Comparison of ENCODE assay signal across 16 mouse cellular contexts in genomic region chr5:112370236-112370813, GRCm38 (mm10). TPM values are rescaled to one million over a fixed set of nuclear protein-coding genes. Genes with fewer than 3 reads are reported as not detected.
A peak's percentile ranks its signal among the peaks of the same experiment; 100 is the strongest.
DNase-seq lines count a peak whose midpoint lies in the region; ATAC-seq lines count a peak whose summit lies in the region.
"Had no signal": no experiment of that assay in that cellular context is flagged by ENCODE, and none has a peak within 500 bp of the region (broad histone marks: within the 10 kb centered on the region; RNA-seq: fewer than 3 reads in every experiment).

No protein-coding gene starts in this region.

- no peak for ATAC-seq in megakaryocyte, adult 5-6 weeks (ENCODE audit: poor library complexity, severe bottlenecking)
- ATAC-seq in forebrain, embryonic 14.5 days, result no peak
- no peak for ATAC-seq in kidney, embryonic 14.5 days (ENCODE audit: low FRiP score, low TSS enrichment)
- ATAC-seq: inflammation-experienced regulatory T-cells, adult 6 months; liver, embryonic 12.5 days had no signal

- DNase-seq in forebrain, embryonic 14.5 days (ENCODE audit: low spot score), result no peak
- no peak for DNase-seq in midbrain, embryonic 10.5 days (ENCODE audit: low spot score)
- no peak for DNase-seq in adrenal gland, adult 8-10 months
- DNase-seq in testis, postnatal 10 days (ENCODE audit: low spot score), result no peak
- DNase-seq: gastrocnemius, postnatal 25 days; layer of hippocampus, adult 9-11 months; left cerebral cortex, postnatal 4 days; thymus, adult 2 months had no signal

- peak overlapping the region; percentile 68 for H3K4me3 ChIP-seq in megakaryocyte, embryonic 14.5 days (replicated peaks)
- H3K4me3 ChIP-seq in forebrain, embryonic 14.5 days (ENCODE audit: low read depth, low read length), result no peak overlapping the region
- no peak overlapping the region for H3K4me3 ChIP-seq in midbrain, embryonic 10.5 days
- no peak overlapping the region for H3K4me3 ChIP-seq in kidney, embryonic 14.5 days (ENCODE audit: low read length)
- H3K4me3 ChIP-seq: liver, embryonic 12.5 days had no signal

- peak overlapping the region; percentile 11; the same call in 1 of the 2 replicates for H3K27ac ChIP-seq in forebrain, embryonic 14.5 days (ENCODE audit: low read depth, low read length)
- H3K27ac ChIP-seq in midbrain, embryonic 10.5 days (replicated peaks), result peak overlapping the region; percentile 86; the same call in 1 of the 2 replicates
- no peak overlapping the region for H3K27ac ChIP-seq in kidney, embryonic 14.5 days (ENCODE audit: low read depth, low read length)
- H3K27ac ChIP-seq: liver, embryonic 12.5 days had no signal

- H3K4me2 ChIP-seq in forebrain, embryonic 14.5 days (ENCODE audit: low read length), result no peak overlapping the region
- no peak overlapping the region for H3K4me2 ChIP-seq in kidney, embryonic 14.5 days (replicated peaks; ENCODE audit: low read depth, low read length)
- H3K4me2 ChIP-seq: liver, embryonic 12.5 days had no signal

- H3K4me1 ChIP-seq in megakaryocyte, embryonic 14.5 days, result peaks cover 67% of the 10 kb centered on the region
- H3K4me1 ChIP-seq in forebrain, embryonic 14.5 days (ENCODE audit: control insufficient read depth, insufficient read depth, low read length), result peaks cover 23% of the 10 kb centered on the region
- H3K4me1 ChIP-seq in midbrain, embryonic 10.5 days, result peaks cover 56% of the 10 kb centered on the region
- no peaks in the 10 kb centered on the region for H3K4me1 ChIP-seq in kidney, embryonic 14.5 days (ENCODE audit: control insufficient read depth, insufficient read depth, low read length)
- H3K4me1 ChIP-seq: liver, embryonic 12.5 days had no signal

- H3K36me3 ChIP-seq in megakaryocyte, embryonic 14.5 days (replicated peaks; ENCODE audit: low read length), result peaks cover 98% of the 10 kb centered on the region
- peaks cover 73% of the 10 kb centered on the region for H3K36me3 ChIP-seq in forebrain, embryonic 14.5 days (ENCODE audit: control insufficient read depth, insufficient read depth, low read length)
- H3K36me3 ChIP-seq in midbrain, embryonic 10.5 days, result peaks cover 85% of the 10 kb centered on the region
- H3K36me3 ChIP-seq in kidney, embryonic 14.5 days (ENCODE audit: control insufficient read depth, insufficient read depth, low read length), result peaks cover 66% of the 10 kb centered on the region

- peak overlapping the region; percentile 17; the same call in 1 of the 2 replicates for H3K9ac ChIP-seq in forebrain, embryonic 14.5 days (ENCODE audit: low read length)
- no peak overlapping the region for H3K9ac ChIP-seq in kidney, embryonic 14.5 days (ENCODE audit: low read depth, low read length)
- H3K9ac ChIP-seq: liver, embryonic 12.5 days had no signal

- no peaks in the 10 kb centered on the region for H3K27me3 ChIP-seq in megakaryocyte, embryonic 14.5 days (replicated peaks)
- H3K27me3 ChIP-seq in forebrain, embryonic 14.5 days (replicated peaks; ENCODE audit: control insufficient read depth, insufficient read depth, low read length), result no peaks in the 10 kb centered on the region
- H3K27me3 ChIP-seq in midbrain, embryonic 10.5 days (ENCODE audit: low read depth, poor library complexity, severe bottlenecking), result peaks cover 18% of the 10 kb centered on the region
- H3K27me3 ChIP-seq in kidney, embryonic 14.5 days (ENCODE audit: control insufficient read depth, insufficient read depth, low read length), result no peaks in the 10 kb centered on the region
- H3K27me3 ChIP-seq: liver, embryonic 12.5 days had no signal

- WGBS in forebrain, embryonic 14.5 days, result 84% methylated on average over 12 of the region's 12 CpGs
- 93% methylated on average over 12 of the region's 12 CpGs for WGBS in midbrain, embryonic 10.5 days
- 91% methylated on average over 12 of the region's 12 CpGs for WGBS in kidney, embryonic 14.5 days

- H3K9me3 ChIP-seq in megakaryocyte, embryonic 14.5 days, result no peaks in the 10 kb centered on the region
- no peaks in the 10 kb centered on the region for H3K9me3 ChIP-seq in forebrain, embryonic 14.5 days (replicated peaks; ENCODE audit: control insufficient read depth, low read length)
- no peaks in the 10 kb centered on the region for H3K9me3 ChIP-seq in midbrain, embryonic 10.5 days (replicated peaks)
- H3K9me3 ChIP-seq in kidney, embryonic 14.5 days (ENCODE audit: control insufficient read depth, low read length), result no peaks in the 10 kb centered on the region
- H3K9me3 ChIP-seq: liver, embryonic 12.5 days had no signal

RNA-seq across cellular contexts. Expression of gene Gm6583, which starts 14.5 kb away (rescaled TPM):
- polyA plus RNA-seq in megakaryocyte, embryonic 14.5 days (2012; ENCODE audit: insufficient read depth, low replicate concordance), result 1.0 and 1.4 TPM in 2 replicates
- 0.23 TPM in 1 of 2 replicates, not detected in the other for total RNA-seq in megakaryocyte, adult 5-6 weeks (2015)
- total RNA-seq in megakaryocyte, adult 5-6 weeks (2017), result 0.73 and 1.2 TPM in 2 replicates
- polyA plus RNA-seq in forebrain, embryonic 14.5 days (2014; fragmentation: Nextera tagmentation; extraction: Ambion mirVana), result 0.08 and 0.10 TPM in 2 replicates
- 0.26 and 0.34 TPM in 2 replicates for polyA plus RNA-seq in midbrain, embryonic 10.5 days (2016; fragmentation: Nextera tagmentation; extraction: Ambion mirVana)
- total RNA-seq in adrenal gland, adult 8-10 months (2022), result under 1 TPM in 2 of 4 experiments, not detected in 2; 0.17 TPM
- polyA plus RNA-seq in kidney, embryonic 14.5 days (2014; fragmentation: Nextera tagmentation; extraction: Ambion mirVana), result 0.12 and 0.41 TPM in 2 replicates
- total RNA-seq: common myeloid progenitor, adult 5-6 weeks; gastrocnemius, postnatal 25 days; left cerebral cortex, postnatal 4 days; neutrophil, adult 5-6 weeks had no signal
- polyA plus RNA-seq: heart, embryonic 14.5 days; thymus, adult 2 months had no signal

RNA-seq across cellular contexts. Expression of gene Asphd2, which starts 24.3 kb away (rescaled TPM):
- polyA plus RNA-seq in megakaryocyte, embryonic 14.5 days (2012; ENCODE audit: insufficient read depth, low replicate concordance), result not detected in 2 replicates
- total RNA-seq in megakaryocyte, adult 5-6 weeks (2015), result not detected in 2 replicates
- total RNA-seq in megakaryocyte, adult 5-6 weeks (2017), result not detected in 2 replicates
- polyA plus RNA-seq in forebrain, embryonic 14.5 days (2014; fragmentation: Nextera tagmentation; extraction: Ambion mirVana), result 31.6 and 37.9 TPM in 2 replicates
- polyA plus RNA-seq in midbrain, embryonic 10.5 days (2016; fragmentation: Nextera tagmentation; extraction: Ambion mirVana), result 17.7 and 22.0 TPM in 2 replicates
- total RNA-seq in adrenal gland, adult 8-10 months (2022), result 1 to 10 TPM; 2.2 to 6.9 (median 3.5) TPM
- 8.2 and 9.0 TPM in 2 replicates for polyA plus RNA-seq in kidney, embryonic 14.5 days (2014; fragmentation: Nextera tagmentation; extraction: Ambion mirVana)
- total RNA-seq: neutrophil, adult 5-6 weeks had no signal
- polyA plus RNA-seq: inflammation-experienced regulatory T-cells, adult 6 months had no signal

RNA-seq across cellular contexts. Expression of gene Hps4, which starts 27.4 kb away (rescaled TPM):
- 214 and 827 TPM in 2 replicates for polyA plus RNA-seq in megakaryocyte, embryonic 14.5 days (2012; ENCODE audit: insufficient read depth, low replicate concordance)
- total RNA-seq in megakaryocyte, adult 5-6 weeks (2015), result 14.7 and 18.8 TPM in 2 replicates
- total RNA-seq in megakaryocyte, adult 5-6 weeks (2017), result 13.4 and 14.9 TPM in 2 replicates
- polyA plus RNA-seq in forebrain, embryonic 14.5 days (2014; fragmentation: Nextera tagmentation; extraction: Ambion mirVana), result 26.2 and 27.0 TPM in 2 replicates
- 35.9 and 43.0 TPM in 2 replicates for polyA plus RNA-seq in midbrain, embryonic 10.5 days (2016; fragmentation: Nextera tagmentation; extraction: Ambion mirVana)
- 10 to 100 TPM; 27.7 to 43.6 (median 31.3) TPM for total RNA-seq in adrenal gland, adult 8-10 months (2022)
- 35.4 and 37.6 TPM in 2 replicates for polyA plus RNA-seq in kidney, embryonic 14.5 days (2014; fragmentation: Nextera tagmentation; extraction: Ambion mirVana)

RNA-seq across cellular contexts. Expression of gene Srrd, which starts 27.5 kb away (rescaled TPM):
- polyA plus RNA-seq in megakaryocyte, embryonic 14.5 days (2012; ENCODE audit: insufficient read depth, low replicate concordance), result 23.5 and 26.3 TPM in 2 replicates
- 31.2 and 35.1 TPM in 2 replicates for total RNA-seq in megakaryocyte, adult 5-6 weeks (2015)
- 20.7 and 21.7 TPM in 2 replicates for total RNA-seq in megakaryocyte, adult 5-6 weeks (2017)
- 49.1 and 58.8 TPM in 2 replicates for polyA plus RNA-seq in forebrain, embryonic 14.5 days (2014; fragmentation: Nextera tagmentation; extraction: Ambion mirVana)
- polyA plus RNA-seq in midbrain, embryonic 10.5 days (2016; fragmentation: Nextera tagmentation; extraction: Ambion mirVana), result 48.7 and 51.0 TPM in 2 replicates
- 10 to 100 TPM; 26.0 to 51.5 (median 29.9) TPM for total RNA-seq in adrenal gland, adult 8-10 months (2022)
- 46.0 and 47.0 TPM in 2 replicates for polyA plus RNA-seq in kidney, embryonic 14.5 days (2014; fragmentation: Nextera tagmentation; extraction: Ambion mirVana)

RNA-seq across cellular contexts. Expression of gene Tfip11, which starts 44.2 kb away (rescaled TPM):
- polyA plus RNA-seq in megakaryocyte, embryonic 14.5 days (2012; ENCODE audit: insufficient read depth, low replicate concordance), result 30.3 and 35.0 TPM in 2 replicates
- total RNA-seq in megakaryocyte, adult 5-6 weeks (2015), result 11.3 and 11.7 TPM in 2 replicates
- total RNA-seq in megakaryocyte, adult 5-6 weeks (2017), result 11.6 and 14.5 TPM in 2 replicates
- polyA plus RNA-seq in forebrain, embryonic 14.5 days (2014; fragmentation: Nextera tagmentation; extraction: Ambion mirVana), result 19.0 and 25.2 TPM in 2 replicates
- polyA plus RNA-seq in midbrain, embryonic 10.5 days (2016; fragmentation: Nextera tagmentation; extraction: Ambion mirVana), result 43.0 and 47.6 TPM in 2 replicates
- 10 to 100 TPM; 36.2 to 44.0 (median 38.9) TPM for total RNA-seq in adrenal gland, adult 8-10 months (2022)
- polyA plus RNA-seq in kidney, embryonic 14.5 days (2014; fragmentation: Nextera tagmentation; extraction: Ambion mirVana), result 15.7 and 22.3 TPM in 2 replicates
